Mouse (Mus musculus) liver, embryonic 11.5 days (tissue): ENCODE data around the gene Slc16a6. TPM values are rescaled to one million over a fixed set of nuclear protein-coding genes. Genes with fewer than 3 reads are reported as not detected.

Experiments
- ATAC-seq: fragments of 200-750 bp; cut with Nextera tagmentation; replicated peaks from 2 replicates; pipeline ENCODE4 v1.8.0; 2017; ENCODE audit warnings: moderate number of reproducible peaks, mild to moderate bottlenecking, moderate TSS enrichment, moderate library complexity; ENCODE audit not compliant: low FRiP score
- DNase-seq: peaks from one replicate; pipeline ENCODE4 v3.0.0-alpha.2; 2017; ENCODE audit warnings: low spot score
- H3K27ac ChIP-seq: fragments of 300-500 bp; sonication (generic); 2 replicates; pipeline ENCODE4 v1.5.1; 2014; ENCODE audit warnings: mild to moderate bottlenecking, low read depth, low read length, control low read depth
- H3K27me3 ChIP-seq: fragments of 300-500 bp; sonication (generic); replicated peaks from 2 replicates; pipeline ENCODE4 v1.6.1; 2014; ENCODE audit warnings: low read length, mixed read lengths; ENCODE audit not compliant: control insufficient read depth, insufficient read depth
- H3K36me3 ChIP-seq: fragments of 300-500 bp; sonication (generic); 2 replicates; pipeline ENCODE4 v1.6.1; 2014; ENCODE audit warnings: mild to moderate bottlenecking, low read length, moderate library complexity, mixed read lengths; ENCODE audit not compliant: control insufficient read depth, insufficient read depth
- H3K4me1 ChIP-seq: fragments of 300-500 bp; sonication (generic); replicated peaks from 2 replicates; pipeline ENCODE4 v1.6.1; 2014; ENCODE audit warnings: low read length, mixed read lengths; ENCODE audit not compliant: control insufficient read depth, insufficient read depth
- H3K4me2 ChIP-seq: fragments of 300-500 bp; sonication (generic); 2 replicates; pipeline ENCODE4 v1.6.1; 2014; ENCODE audit warnings: mild to moderate bottlenecking, control low read depth, moderate library complexity
- H3K4me3 ChIP-seq: fragments of 300-500 bp; sonication (generic); 2 replicates; pipeline ENCODE4 v1.5.1; 2014; ENCODE audit warnings: low read depth, low read length, control low read depth
- H3K9ac ChIP-seq: fragments of 300-500 bp; sonication (generic); 2 replicates; pipeline ENCODE4 v1.6.1; 2014; ENCODE audit warnings: low read depth, low read length, control low read depth
- H3K9me3 ChIP-seq: fragments of 300-500 bp; sonication (generic); 2 replicates; pipeline ENCODE4 v1.6.1; 2016; ENCODE audit warnings: low read length, inconsistent platforms, mixed read lengths; ENCODE audit not compliant: control insufficient read depth
- WGBS: fragments of 180-500 bp; shearing (Covaris S2); extraction: QIAGEN DNeasy Blood & Tissue Kit; methylation state at CpG from one replicate; pipeline ENCODE4 v1.1.7; 2014; 5-methylcytosine and 5-hydroxymethylcytosine counted together
- polyA plus RNA-seq: library from polyadenylated mRNA; unstranded; fragments of >200 nt; fragmentation: Nextera tagmentation; extraction: Ambion mirVana; gene quantifications from 2 replicates; pipeline ENCODE4 v1.2.1, GENCODE M21; 2014

The Slc16a6 gene
- polyA plus RNA-seq, 1 experiment from 2014 or later = 52.2 TPM

DNA sequence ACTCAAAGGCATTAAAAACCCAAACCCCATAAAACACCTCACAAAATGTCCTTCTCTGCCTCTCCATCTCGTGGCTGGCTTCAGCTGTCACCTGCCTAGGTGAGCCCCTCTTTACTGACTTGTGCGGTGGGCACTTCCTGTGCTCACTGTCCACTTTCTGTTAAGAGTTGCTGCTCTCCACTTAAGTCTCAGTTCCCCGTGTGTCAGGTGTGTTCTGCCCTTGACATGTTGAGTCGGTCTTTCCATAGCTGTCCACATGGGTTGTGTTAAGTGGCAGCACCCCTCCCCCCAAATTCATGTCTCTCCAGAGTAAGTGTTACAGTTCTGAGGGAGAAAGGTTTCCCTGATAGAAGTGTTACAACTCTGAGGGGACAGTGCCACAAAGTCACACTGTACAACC lies 18.4 kb upstream of the Slc16a6 start:
- no peaks in the 10 kb centered on the region for H3K27me3 ChIP-seq
- peaks cover 38% of the 10 kb centered on the region for H3K4me1 ChIP-seq
- H3K4me3 ChIP-seq = no peak overlapping the region
- no peak overlapping the region for H3K4me2 ChIP-seq
- H3K27ac ChIP-seq = no peak overlapping the region
- ATAC-seq = no peak
- no peaks in the 10 kb centered on the region for H3K36me3 ChIP-seq
- 73% methylated on average over 4 of the region's 4 CpGs for WGBS
- no peak overlapping the region for H3K9ac ChIP-seq
- H3K9me3 ChIP-seq = no peaks in the 10 kb centered on the region
- no peak for DNase-seq

GRCm38 (mm10) chr11:109489763-109490162 lies 16.4 kb upstream of the Slc16a6 start:
- no peak overlapping the region for H3K4me3 ChIP-seq
- 86% methylated on average over 2 of the region's 2 CpGs for WGBS
- DNase-seq = no peak
- H3K4me2 ChIP-seq = no peak overlapping the region
- no peaks in the 10 kb centered on the region for H3K9me3 ChIP-seq
- peaks cover 17% of the 10 kb centered on the region for H3K4me1 ChIP-seq
- H3K27me3 ChIP-seq = no peaks in the 10 kb centered on the region
- no peak overlapping the region for H3K27ac ChIP-seq
- H3K36me3 ChIP-seq = no peaks in the 10 kb centered on the region
- no peak for ATAC-seq
- no peak overlapping the region for H3K9ac ChIP-seq

GRCm38 (mm10) chr11:109487991-109488684 lies 14.7 kb upstream of the Slc16a6 start:
- DNase-seq (no peak), ATAC-seq (no peak)
- Histone ChIP-seq H3K9ac (no peak overlapping the region), H3K9me3 (no peaks in the 10 kb centered on the region), H3K4me2 (no peak overlapping the region), H3K4me3 (no peak overlapping the region), H3K27me3 (no peaks in the 10 kb centered on the region), H3K36me3 (no peaks in the 10 kb centered on the region), H3K27ac (no peak overlapping the region), H3K4me1 (peaks cover 9% of the 10 kb centered on the region)
- 67% methylated on average over 9 of the region's 10 CpGs for WGBS

- Histone ChIP-seq H3K27ac (no peak overlapping the region), H3K4me1 (peaks cover 2% of the 10 kb centered on the region; the same call in 1 of the 2 replicates), H3K4me2 (no peak overlapping the region), H3K4me3 (no peak overlapping the region), H3K9me3 (no peaks in the 10 kb centered on the region), H3K27me3 (no peaks in the 10 kb centered on the region), H3K9ac (no peak overlapping the region), H3K36me3 (no peaks in the 10 kb centered on the region)
- ATAC-seq = no peak
- no peak for DNase-seq
- WGBS = 45% methylated on average over 1 of the region's 1 CpGs
Measured at GRCm38 (mm10) chr11:109487111-109487510, 13.7 kb upstream of the Slc16a6 start.

- DNase-seq = no peak
- no peaks in the 10 kb centered on the region for H3K9me3 ChIP-seq
- no peak overlapping the region for H3K4me3 ChIP-seq
- H3K27me3 ChIP-seq = no peaks in the 10 kb centered on the region
- no peaks in the 10 kb centered on the region for H3K36me3 ChIP-seq
- no peak overlapping the region for H3K9ac ChIP-seq
- WGBS = 87% methylated on average over 15 of the region's 15 CpGs
- no peak overlapping the region for H3K27ac ChIP-seq
- no peak overlapping the region for H3K4me2 ChIP-seq
- ATAC-seq = no peak
- no peaks in the 10 kb centered on the region for H3K4me1 ChIP-seq
Measured at GRCm38 (mm10) chr11:109485398-109486045, 12.1 kb upstream of the Slc16a6 start.

- H3K27ac ChIP-seq = no peak overlapping the region
- DNase-seq (no peak), ATAC-seq (no peak)
- H3K36me3 ChIP-seq = no peaks in the 10 kb centered on the region
- no peaks in the 10 kb centered on the region for H3K9me3 ChIP-seq
- H3K9ac ChIP-seq = no peak overlapping the region
- peaks cover 15% of the 10 kb centered on the region for H3K4me1 ChIP-seq
- WGBS = 61% methylated on average over 8 of the region's 8 CpGs
- H3K4me3 ChIP-seq = no peak overlapping the region
- H3K4me2 ChIP-seq = no peak overlapping the region
- H3K27me3 ChIP-seq = no peaks in the 10 kb centered on the region
Measured at GRCm38 (mm10) chr11:109480440-109480839, 7.0 kb upstream of the Slc16a6 start.

DNA sequence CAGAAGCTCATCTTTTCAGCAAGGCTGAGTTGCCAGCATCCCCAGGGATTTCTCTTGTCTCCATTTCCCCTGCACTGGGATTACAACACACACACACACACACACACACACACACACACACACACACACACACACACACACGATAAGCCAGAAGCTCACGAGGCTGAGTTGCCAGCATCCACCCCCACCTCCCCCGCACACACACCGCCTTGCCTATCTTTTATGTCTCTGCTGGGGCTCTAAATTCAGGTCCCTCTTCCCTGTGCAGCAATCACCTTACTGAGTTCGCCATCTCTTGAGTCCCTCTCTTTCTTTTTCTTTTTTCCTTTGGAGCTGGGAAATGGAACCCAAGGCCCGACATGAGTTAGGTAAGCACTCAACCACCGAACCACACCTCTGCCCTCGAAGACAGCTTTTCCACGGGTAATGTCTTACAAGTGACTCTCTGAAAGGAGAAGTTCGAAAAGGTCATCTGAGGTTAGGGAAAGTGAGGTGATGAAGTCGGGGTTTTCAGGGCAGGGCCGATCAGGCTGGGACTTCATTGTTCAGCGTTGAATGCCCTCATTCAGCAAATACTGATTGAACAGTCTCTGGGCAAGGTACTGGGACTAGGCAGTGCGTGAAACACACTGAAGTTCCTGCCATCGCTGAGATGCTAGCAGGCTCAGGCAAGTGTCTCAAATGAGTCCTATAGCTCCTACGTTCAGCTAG lies 6.3 kb upstream of the Slc16a6 start:
- Histone ChIP-seq H3K4me2 (no peak overlapping the region), H3K9me3 (no peaks in the 10 kb centered on the region), H3K27ac (no peak overlapping the region), H3K4me1 (peaks cover 18% of the 10 kb centered on the region), H3K9ac (no peak overlapping the region), H3K36me3 (no peaks in the 10 kb centered on the region), H3K27me3 (no peaks in the 10 kb centered on the region), H3K4me3 (no peak overlapping the region)
- DNase-seq (no peak), ATAC-seq (no peak)
- WGBS = 66% methylated on average over 16 of the region's 16 CpGs

- H3K4me2 ChIP-seq = no peak overlapping the region; the same call in 1 of the 2 replicates
- no peak for DNase-seq
Measured at GRCm38 (mm10) chr11:109477606-109478380, 4.4 kb upstream of the Slc16a6 start.

More at GRCm38 (mm10) chr11:109477606-109478380, 4.4 kb upstream of the Slc16a6 start:
- ATAC-seq = no peak
- Histone ChIP-seq H3K27me3 (no peaks in the 10 kb centered on the region), H3K27ac (0 out of 2 replicates have a peak overlapping the region, but pooled peaks have one; percentile 11), H3K4me1 (peaks cover 23% of the 10 kb centered on the region), H3K9ac (no peak overlapping the region), H3K9me3 (no peaks in the 10 kb centered on the region), H3K36me3 (no peaks in the 10 kb centered on the region), H3K4me3 (no peak overlapping the region)
- WGBS = 53% methylated on average over 16 of the region's 16 CpGs
